Mouse (Mus musculus) effector memory CD4-positive, alpha-beta T cell, adult 7 months (primary cell): Measurements from ENCODE around the gene Slc32a1. TPM values are rescaled to one million over a fixed set of nuclear protein-coding genes. Genes with fewer than 3 reads are reported as not detected.

ENCODE experiments used
- polyA plus RNA-seq: library from polyadenylated mRNA; unstranded; fragments of 100-300 nt; shearing (Covaris generic); gene quantifications from one replicate; pipeline ENCODE4 v1.2.1, GENCODE M21; 2017

Slc32a1 gene
- polyA plus RNA-seq = 0.27 TPM

GRCm38 (mm10) chr2:158610488-158611325 lies at the start of gene Slc32a1:
Gene Slc32a1, plus strand, starts transcription at chr2:158610767.

GRCm38 (mm10) chr2:158624718-158625222 lies 14.2 kb downstream of the Slc32a1 start, which contains the start of gene Actr5:
Gene Actr5, plus strand, starts transcription at chr2:158624888.

GRCm38 (mm10) chr2:158665098-158665497 lies 54.5 kb downstream of the Slc32a1 start, which contains the start of gene Ppp1r16b:
Gene Ppp1r16b, plus strand, starts transcription at chr2:158665398.

Other genes starting within 250 kb of the Slc32a1 start
- gene Snhg11, start 235.1 kb upstream of the Slc32a1 start, polyA plus RNA-seq = not detected
- 44.5 TPM for gene Ralgapb, start 200.9 kb upstream of the Slc32a1 start, polyA plus RNA-seq
- 1.00 TPM for gene Adig, start 108.2 kb upstream of the Slc32a1 start, polyA plus RNA-seq
- not detected for gene Arhgap40, start 98.0 kb upstream of the Slc32a1 start, polyA plus RNA-seq
- gene Actr5, start 14.1 kb downstream of the Slc32a1 start, polyA plus RNA-seq = 56.7 TPM
- 81.9 TPM for gene Ppp1r16b, start 54.6 kb downstream of the Slc32a1 start, polyA plus RNA-seq
- 6.4 TPM for gene Fam83d, start 157.3 kb downstream of the Slc32a1 start, polyA plus RNA-seq
- gene Dhx35, start 184.0 kb downstream of the Slc32a1 start, polyA plus RNA-seq = 13.3 TPM